15 mouse cellular contexts compared by ENCODE assay signal in genomic region chr10:13098895-13099294, GRCm38 (mm10).
"Had no signal": no experiment of that assay in that cellular context is flagged by ENCODE, and none has a peak within 500 bp of the region (broad histone marks: within the 10 kb centered on the region; RNA-seq: fewer than 3 reads in every experiment).

No protein-coding gene starts in this region.

- H3K27ac ChIP-seq: layer of hippocampus, adult 2 months; limb, embryonic 12.5 days; liver, embryonic 13.5 days; midbrain, embryonic 13.5 days; neural tube, embryonic 15.5 days had no signal

- H3K9ac ChIP-seq: limb, embryonic 12.5 days; liver, embryonic 13.5 days; liver, postnatal 0 days; lung, embryonic 15.5 days; midbrain, embryonic 13.5 days; neural tube, embryonic 15.5 days had no signal

- H3K4me3 ChIP-seq: layer of hippocampus, adult 2 months; limb, embryonic 12.5 days; liver, embryonic 13.5 days; lung, embryonic 15.5 days; midbrain, embryonic 13.5 days; myocyte; neural tube, embryonic 15.5 days had no signal

- H3K4me1 ChIP-seq: limb, embryonic 12.5 days; liver, embryonic 13.5 days; midbrain, embryonic 13.5 days; neural tube, embryonic 15.5 days had no signal

- H3K36me3 ChIP-seq: limb, embryonic 12.5 days; liver, embryonic 13.5 days; lung, embryonic 15.5 days; midbrain, embryonic 13.5 days; neural tube, embryonic 15.5 days had no signal

- DNase-seq: kidney, adult 8-10 months; kidney, postnatal 4 days; liver; liver, embryonic 13.5 days; liver, postnatal 0 days; right cerebral cortex, adult 18-20 months; right cerebral cortex, postnatal 25 days; thymus, adult 2 months; thymus, postnatal 36 days had no signal

- H3K27me3 ChIP-seq: limb, embryonic 12.5 days; liver, embryonic 13.5 days; lung, embryonic 15.5 days; midbrain, embryonic 13.5 days; neural tube, embryonic 15.5 days had no signal

- H3K9me3 ChIP-seq: limb, embryonic 12.5 days; liver, embryonic 13.5 days; lung, embryonic 15.5 days; midbrain, embryonic 13.5 days; neural tube, embryonic 15.5 days had no signal

- ATAC-seq: liver, postnatal 0 days; midbrain, embryonic 13.5 days had no signal

- H3K4me2 ChIP-seq: limb, embryonic 12.5 days; liver, embryonic 13.5 days; lung, embryonic 15.5 days; midbrain, embryonic 13.5 days; neural tube, embryonic 15.5 days had no signal
